Mouse (Mus musculus) layer of hippocampus, adult 9-11 months (tissue): ENCODE measurements around the gene Bbs7.

Experiments
- DNase-seq: peaks from one replicate; pipeline ENCODE4 v3.0.0; 2022

Bbs7 gene

GRCm38 (mm10) chr3:36551343-36551742, 61.9 kb downstream of the Bbs7 start:
- peak; percentile 30 for DNase-seq

GRCm38 (mm10) chr3:36544961-36545360, 68.3 kb downstream of the Bbs7 start:
- no peak for DNase-seq

- DNase-seq = no peak
These were observed 71.9 kb downstream of the Bbs7 start for GRCm38 (mm10) chr3:36541399-36541798.

- no peak for DNase-seq
These were observed 72.5 kb downstream of the Bbs7 start for GRCm38 (mm10) chr3:36540756-36541155.

GRCm38 (mm10) chr3:36537701-36538470, 75.4 kb downstream of the Bbs7 start:
- no peak for DNase-seq

GRCm38 (mm10) chr3:36536041-36536440, 77.2 kb downstream of the Bbs7 start:
- DNase-seq = no peak

- DNase-seq = no peak
These were observed 80.0 kb downstream of the Bbs7 start for GRCm38 (mm10) chr3:36533201-36533672.

GRCm38 (mm10) chr3:36532738-36533137, 80.5 kb downstream of the Bbs7 start:
- no peak for DNase-seq

- DNase-seq = no peak
These were observed 81.2 kb downstream of the Bbs7 start for GRCm38 (mm10) chr3:36531979-36532542.

- no peak for DNase-seq
These were observed 82.0 kb downstream of the Bbs7 start for GRCm38 (mm10) chr3:36531242-36531641.

- no peak for DNase-seq
These were observed 82.5 kb downstream of the Bbs7 start for GRCm38 (mm10) chr3:36530781-36531180.

GRCm38 (mm10) chr3:36530345-36530744, 82.9 kb downstream of the Bbs7 start:
- DNase-seq = no peak

- no peak for DNase-seq
These were observed 88.8 kb downstream of the Bbs7 start for GRCm38 (mm10) chr3:36524466-36524865.
